Mouse (Mus musculus): Measurements from ENCODE around the gene Fcamr. TPM values are rescaled to one million over a fixed set of nuclear protein-coding genes. Genes with fewer than 3 reads are reported as not detected.

Gene Fcamr
- polyA plus RNA-seq, 1 experiment from 2014 or later, result 0.18 TPM

DNA sequence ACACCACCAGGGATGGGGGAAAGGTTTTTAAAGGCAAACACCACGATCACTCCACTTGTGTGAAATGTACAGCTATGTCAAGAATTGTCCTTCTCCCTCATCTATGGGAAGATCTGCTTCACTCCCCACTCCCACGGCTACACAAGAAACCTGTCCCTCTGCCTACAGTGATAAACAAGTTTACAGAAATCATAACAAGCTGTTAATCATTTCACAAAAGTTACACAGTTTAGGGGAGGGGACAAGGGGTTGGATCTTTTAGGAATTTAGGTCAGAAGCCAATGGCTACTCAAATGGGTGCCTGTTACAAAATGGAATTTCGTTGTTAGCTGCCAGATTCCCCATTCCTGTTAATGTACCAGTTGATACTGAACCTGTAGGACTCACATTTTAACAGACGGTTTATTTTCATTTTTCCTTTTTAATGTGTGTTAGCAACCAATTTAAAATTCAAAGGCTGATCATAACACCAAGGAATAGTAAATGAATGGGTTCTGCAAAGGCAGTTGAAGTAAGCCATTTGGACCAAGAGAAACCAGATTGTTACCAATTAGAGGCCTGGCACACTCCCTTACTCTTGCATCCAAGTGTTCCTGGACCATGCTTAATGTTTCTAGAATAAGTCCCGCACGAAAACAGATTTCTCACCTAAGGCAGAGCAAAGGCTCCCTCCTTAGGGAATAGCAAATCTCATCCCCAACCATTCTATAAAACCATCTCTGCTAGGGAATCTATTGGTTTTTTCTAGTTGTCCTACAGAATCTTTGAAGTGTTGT, 34.6 kb downstream of the Fcamr start:
- H3K4me3 ChIP-seq (replicated peaks), result no peak overlapping the region
- H3K27ac ChIP-seq, result no peak overlapping the region
- H3K27me3 ChIP-seq (replicated peaks), result no peaks in the 10 kb centered on the region
- no peaks in the 10 kb centered on the region for H3K9me3 ChIP-seq
- H3K4me2 ChIP-seq (replicated peaks), result no peak overlapping the region
- peaks cover 3% of the 10 kb centered on the region; the same call in 1 of the 2 replicates for H3K4me1 ChIP-seq (replicated peaks)
- H3K36me3 ChIP-seq, result no peaks in the 10 kb centered on the region
- ATAC-seq, result no peak
- 71% methylated on average over 6 of the region's 6 CpGs for WGBS
- H3K9ac ChIP-seq, result no peak overlapping the region

DNA sequence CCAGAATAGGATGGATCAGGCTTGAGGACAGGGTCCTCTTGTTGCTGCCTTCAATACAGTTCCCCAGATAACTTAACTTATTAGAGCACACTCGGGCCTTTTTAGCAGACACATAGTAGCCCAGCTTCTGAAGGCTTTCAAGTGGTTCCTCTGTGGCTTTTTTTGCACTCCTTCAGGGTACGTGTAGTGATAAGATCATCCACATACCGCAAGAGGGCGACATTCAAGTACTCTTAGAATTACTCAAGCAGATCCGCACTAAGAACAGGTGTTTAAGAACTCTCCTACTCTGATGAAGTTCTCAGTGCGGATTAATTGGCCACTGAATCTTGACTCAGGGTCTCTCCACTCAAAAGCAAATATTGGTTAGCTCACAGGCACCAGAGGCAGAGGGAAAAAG, 37.6 kb downstream of the Fcamr start:
- no peak overlapping the region for H3K4me3 ChIP-seq (replicated peaks)
- no peak overlapping the region for H3K4me2 ChIP-seq (replicated peaks)
- no peak for ATAC-seq
- no peak overlapping the region for H3K27ac ChIP-seq
- H3K4me1 ChIP-seq (replicated peaks), result peaks cover 6% of the 10 kb centered on the region; the same call in 1 of the 2 replicates
- no peak overlapping the region for H3K9ac ChIP-seq
- H3K27me3 ChIP-seq (replicated peaks), result no peaks in the 10 kb centered on the region
- no peaks in the 10 kb centered on the region for H3K36me3 ChIP-seq
- no peaks in the 10 kb centered on the region for H3K9me3 ChIP-seq
- 61% methylated on average over 6 of the region's 6 CpGs for WGBS

DNA sequence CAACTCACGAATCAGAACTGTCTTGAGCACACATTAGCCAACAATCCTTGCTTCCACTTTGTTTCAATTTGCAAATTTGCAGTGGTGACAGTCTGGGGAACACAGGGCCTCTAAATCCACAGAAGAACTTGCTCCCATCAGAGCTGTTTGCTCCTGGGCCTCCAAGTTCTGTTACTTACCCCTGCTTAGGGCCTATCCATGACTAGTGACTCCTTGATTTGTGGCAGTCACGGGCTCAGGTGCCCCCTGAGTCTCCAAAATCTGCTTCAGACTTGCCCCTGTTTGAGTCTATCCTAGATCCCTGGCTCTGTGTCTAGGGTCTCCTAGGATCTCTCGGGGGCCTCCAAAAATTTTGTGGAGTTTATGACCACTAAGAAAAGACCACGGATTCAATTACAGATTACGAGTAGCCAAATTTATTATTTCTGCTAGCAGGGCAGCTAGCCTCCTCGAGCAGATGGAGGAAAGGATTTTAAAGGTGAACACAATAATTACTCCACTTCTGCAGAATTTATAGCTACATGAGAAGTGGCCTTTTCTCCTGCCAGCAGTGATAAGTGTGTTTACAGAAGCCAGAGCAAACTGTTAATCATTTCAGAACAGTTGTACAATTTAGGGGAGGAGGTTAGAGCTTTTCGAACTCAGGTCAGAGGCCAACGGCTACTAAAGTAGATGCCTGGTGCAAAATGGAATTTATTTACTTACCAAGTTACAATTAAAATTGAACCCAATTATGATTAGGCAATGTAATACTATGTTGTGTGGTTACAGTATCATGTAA, 40.1 kb downstream of the Fcamr start:
- no peaks in the 10 kb centered on the region for H3K36me3 ChIP-seq
- WGBS, result 17% methylated on average over 8 of the region's 8 CpGs
- H3K9ac ChIP-seq, result no peak overlapping the region
- H3K27me3 ChIP-seq (replicated peaks), result no peaks in the 10 kb centered on the region
- no peak overlapping the region for H3K4me3 ChIP-seq (replicated peaks)
- ATAC-seq, result peak; percentile 87
- H3K4me1 ChIP-seq (replicated peaks), result 0 out of 2 replicates have a peak, but pooled peaks cover 3% of the 10 kb centered on the region
- H3K27ac ChIP-seq, result peak overlapping the region; percentile 77
- H3K4me2 ChIP-seq (replicated peaks), result peak overlapping the region; percentile 20; the same call in 1 of the 2 replicates
- H3K9me3 ChIP-seq, result no peaks in the 10 kb centered on the region

DNA sequence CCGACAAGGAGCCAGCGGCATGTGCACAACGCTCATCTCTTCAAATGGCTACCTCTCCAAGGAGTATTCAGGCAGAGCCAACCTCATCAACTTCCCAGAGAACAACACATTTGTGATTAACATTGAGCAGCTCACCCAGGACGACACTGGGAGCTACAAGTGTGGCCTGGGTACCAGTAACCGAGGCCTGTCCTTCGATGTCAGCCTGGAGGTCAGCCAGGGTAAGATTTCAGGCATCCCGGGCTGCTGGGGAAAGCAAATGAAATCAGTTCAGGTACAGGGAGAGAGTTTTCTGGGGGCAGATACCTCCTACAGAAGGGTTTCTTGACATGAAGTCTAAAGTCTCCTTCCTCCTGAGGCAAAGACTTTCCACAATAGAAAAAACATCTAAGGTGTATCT, 40.9 kb downstream of the Fcamr start:
- no peaks in the 10 kb centered on the region for H3K36me3 ChIP-seq
- WGBS, result 71% methylated on average over 7 of the region's 7 CpGs
- H3K27me3 ChIP-seq (replicated peaks), result no peaks in the 10 kb centered on the region
- H3K4me2 ChIP-seq (replicated peaks), result no peak overlapping the region
- no peak for ATAC-seq
- H3K4me3 ChIP-seq (replicated peaks), result no peak overlapping the region
- no peaks in the 10 kb centered on the region for H3K9me3 ChIP-seq
- peak overlapping the region; percentile 6; the same call in 1 of the 2 replicates for H3K27ac ChIP-seq
- H3K9ac ChIP-seq, result no peak overlapping the region
- H3K4me1 ChIP-seq (replicated peaks), result 0 out of 2 replicates have a peak, but pooled peaks cover 3% of the 10 kb centered on the region

DNA sequence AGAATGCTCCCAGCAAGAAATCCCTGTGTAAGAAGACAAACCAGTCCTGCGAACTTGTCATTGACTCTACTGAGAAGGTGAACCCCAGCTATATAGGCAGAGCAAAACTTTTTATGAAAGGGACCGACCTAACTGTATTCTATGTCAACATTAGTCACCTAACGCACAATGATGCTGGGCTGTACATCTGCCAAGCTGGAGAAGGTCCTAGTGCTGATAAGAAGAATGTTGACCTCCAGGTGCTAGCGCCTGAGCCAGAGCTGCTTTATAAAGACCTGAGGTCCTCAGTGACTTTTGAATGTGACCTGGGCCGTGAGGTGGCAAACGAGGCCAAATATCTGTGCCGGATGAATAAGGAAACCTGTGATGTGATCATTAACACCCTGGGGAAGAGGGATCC, 43.8 kb downstream of the Fcamr start:
- WGBS, result 83% methylated on average over 7 of the region's 7 CpGs
- H3K36me3 ChIP-seq, result no peaks in the 10 kb centered on the region
- H3K27me3 ChIP-seq (replicated peaks), result no peaks in the 10 kb centered on the region
- H3K9ac ChIP-seq, result no peak overlapping the region
- H3K27ac ChIP-seq, result no peak overlapping the region
- 0 out of 2 replicates have a peak, but pooled peaks cover 3% of the 10 kb centered on the region for H3K4me1 ChIP-seq (replicated peaks)
- no peak overlapping the region for H3K4me2 ChIP-seq (replicated peaks)
- no peak for ATAC-seq
- H3K4me3 ChIP-seq (replicated peaks), result no peak overlapping the region
- H3K9me3 ChIP-seq, result no peaks in the 10 kb centered on the region

DNA sequence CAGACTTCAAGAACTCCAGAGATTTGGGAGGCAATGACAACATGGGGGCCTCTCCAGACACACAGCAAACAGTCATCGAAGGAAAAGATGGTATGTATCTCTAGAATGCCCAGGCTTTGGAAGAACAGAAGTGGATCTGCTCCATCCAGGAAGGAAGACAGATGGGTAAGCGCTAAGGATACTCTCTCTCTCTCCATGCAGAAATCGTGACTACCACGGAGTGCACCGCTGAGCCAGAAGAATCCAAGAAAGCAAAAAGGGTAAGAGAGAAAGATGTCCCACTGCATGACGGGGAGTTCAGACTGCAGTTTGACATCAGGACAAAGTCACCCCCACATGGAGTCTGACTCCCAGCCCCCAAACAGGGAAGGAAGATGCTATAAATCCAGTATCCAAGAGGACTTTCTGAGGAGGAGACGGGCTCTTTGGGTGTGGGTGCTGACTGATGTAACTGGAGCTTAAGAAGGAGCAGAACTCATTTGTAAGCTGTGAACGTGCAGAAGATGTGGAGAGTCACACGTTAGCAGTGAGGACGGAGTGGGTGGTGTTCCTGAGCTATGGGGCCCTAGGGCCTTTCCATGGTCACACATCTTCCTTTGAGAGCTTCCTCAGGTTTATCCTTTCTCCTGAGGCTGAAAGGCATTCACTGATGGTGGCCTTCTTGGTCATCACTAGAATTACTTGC, 49.0 kb downstream of the Fcamr start:
- Histone ChIP-seq H3K4me2 (replicated peaks) (no peak overlapping the region), H3K9ac (no peak overlapping the region), H3K4me1 (replicated peaks) (peaks cover 3% of the 10 kb centered on the region; the same call in 1 of the 2 replicates), H3K9me3 (no peaks in the 10 kb centered on the region), H3K4me3 (replicated peaks) (no peak overlapping the region), H3K27ac (no peak overlapping the region), H3K36me3 (no peaks in the 10 kb centered on the region), H3K27me3 (replicated peaks) (no peaks in the 10 kb centered on the region)
- no peak for ATAC-seq
- WGBS, result 90% methylated on average over 10 of the region's 10 CpGs

DNA sequence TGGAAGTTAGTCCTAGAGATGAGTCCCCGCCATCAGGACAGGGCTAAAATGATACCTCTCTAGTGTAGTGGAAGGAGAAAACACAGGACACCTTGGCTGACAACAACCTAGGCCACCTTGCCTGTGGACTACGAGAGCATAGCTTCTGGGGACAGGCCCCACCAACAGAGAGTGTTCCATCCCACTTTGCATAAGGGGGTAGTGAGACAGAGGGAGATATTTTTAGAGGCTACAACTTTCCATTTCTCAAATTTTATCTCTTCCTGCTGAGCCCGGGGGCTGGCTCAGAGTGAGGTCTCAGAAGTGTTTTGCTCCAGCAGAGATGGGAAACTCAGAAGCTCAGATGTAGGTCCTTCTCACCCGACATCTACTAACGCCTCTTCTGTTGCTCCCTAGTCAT, 49.7 kb downstream of the Fcamr start:
- no peaks in the 10 kb centered on the region for H3K36me3 ChIP-seq
- H3K4me1 ChIP-seq (replicated peaks), result peaks cover 3% of the 10 kb centered on the region; the same call in 1 of the 2 replicates
- no peaks in the 10 kb centered on the region for H3K9me3 ChIP-seq
- H3K4me3 ChIP-seq (replicated peaks), result no peak overlapping the region
- ATAC-seq, result no peak
- 93% methylated on average over 5 of the region's 5 CpGs for WGBS
- no peaks in the 10 kb centered on the region for H3K27me3 ChIP-seq (replicated peaks)
- no peak overlapping the region for H3K4me2 ChIP-seq (replicated peaks)
- H3K27ac ChIP-seq, result no peak overlapping the region
- H3K9ac ChIP-seq, result no peak overlapping the region

DNA sequence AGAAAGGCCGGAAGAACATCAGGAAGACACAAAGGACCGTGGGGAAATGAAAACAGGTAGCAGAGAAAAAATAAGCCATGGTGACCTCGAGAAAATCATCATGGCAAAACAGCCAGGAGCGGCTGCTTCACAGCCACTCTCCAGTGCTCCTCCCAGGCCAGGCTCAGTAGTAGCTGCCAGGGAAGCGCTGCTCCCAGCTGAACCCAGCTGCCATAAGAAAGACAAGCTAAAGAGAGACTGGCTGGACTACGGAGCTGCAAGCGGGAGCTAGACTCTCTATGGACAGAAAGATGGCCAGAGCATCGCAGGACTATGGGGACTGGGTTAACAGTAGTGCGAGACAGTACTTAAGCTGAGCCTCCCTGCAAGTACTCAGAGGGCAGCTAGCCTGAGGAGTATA, 54.1 kb downstream of the Fcamr start:
- Histone ChIP-seq H3K4me1 (replicated peaks) (peaks cover 3% of the 10 kb centered on the region; the same call in 1 of the 2 replicates), H3K27ac (no peak overlapping the region), H3K36me3 (no peaks in the 10 kb centered on the region), H3K9me3 (no peaks in the 10 kb centered on the region), H3K27me3 (replicated peaks) (no peaks in the 10 kb centered on the region), H3K4me3 (replicated peaks) (no peak overlapping the region), H3K4me2 (replicated peaks) (no peak overlapping the region), H3K9ac (no peak overlapping the region)
- WGBS, result 71% methylated on average over 9 of the region's 9 CpGs
- ATAC-seq, result 0 out of 2 replicates have a peak, but pooled peaks have one; percentile 51

DNA sequence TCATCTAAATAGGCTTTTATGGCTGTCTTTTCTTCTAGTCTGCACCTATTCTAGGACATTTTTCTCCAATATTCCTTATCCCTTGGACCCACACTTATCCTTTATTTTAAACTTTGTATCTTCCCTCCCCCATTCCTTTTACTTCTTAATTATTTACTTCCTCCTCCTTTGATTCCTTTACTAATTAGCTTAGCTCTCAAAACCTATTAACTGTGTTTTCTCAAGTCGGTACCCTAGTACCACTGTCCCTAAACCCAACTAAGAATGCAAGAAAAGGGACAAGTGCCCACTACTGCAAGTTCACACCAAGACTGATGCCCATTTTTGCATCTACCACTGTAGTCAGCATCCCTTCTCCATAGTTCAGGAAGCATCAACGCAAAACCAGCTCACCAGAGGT, 55.0 kb downstream of the Fcamr start:
- no peak overlapping the region for H3K27ac ChIP-seq
- ATAC-seq, result no peak
- no peaks in the 10 kb centered on the region for H3K27me3 ChIP-seq (replicated peaks)
- no peaks in the 10 kb centered on the region for H3K36me3 ChIP-seq
- 84% methylated on average over 2 of the region's 2 CpGs for WGBS
- no peak overlapping the region for H3K4me2 ChIP-seq (replicated peaks)
- H3K9ac ChIP-seq, result no peak overlapping the region
- peaks cover 3% of the 10 kb centered on the region; the same call in 1 of the 2 replicates for H3K4me1 ChIP-seq (replicated peaks)
- H3K9me3 ChIP-seq, result no peaks in the 10 kb centered on the region
- H3K4me3 ChIP-seq (replicated peaks), result no peak overlapping the region

DNA sequence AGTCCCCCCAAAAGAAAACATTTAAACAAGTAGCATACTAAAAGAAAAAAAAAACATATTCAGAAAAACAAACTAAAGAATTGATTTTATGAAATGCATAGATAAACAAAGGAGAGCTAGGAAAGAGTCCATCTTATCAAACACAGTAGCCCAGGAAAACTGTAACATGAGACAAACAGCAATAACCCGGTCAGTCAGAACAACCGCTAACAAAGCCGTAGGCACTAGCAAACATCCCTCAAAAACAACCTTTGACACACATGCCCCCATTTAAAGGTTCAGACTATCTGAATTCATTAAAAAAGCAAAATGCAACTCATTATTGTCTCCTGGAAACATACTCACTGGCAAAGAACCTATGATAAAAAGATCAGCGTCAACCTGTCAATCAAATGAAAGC, 56.8 kb downstream of the Fcamr start:
- H3K27ac ChIP-seq, result no peak overlapping the region
- H3K36me3 ChIP-seq, result no peaks in the 10 kb centered on the region
- no peak for ATAC-seq
- H3K9ac ChIP-seq, result no peak overlapping the region
- H3K4me3 ChIP-seq (replicated peaks), result no peak overlapping the region
- no peaks in the 10 kb centered on the region for H3K9me3 ChIP-seq
- H3K4me2 ChIP-seq (replicated peaks), result no peak overlapping the region
- peaks cover 3% of the 10 kb centered on the region; the same call in 1 of the 2 replicates for H3K4me1 ChIP-seq (replicated peaks)
- no peaks in the 10 kb centered on the region for H3K27me3 ChIP-seq (replicated peaks)
- 75% methylated on average over 4 of the region's 4 CpGs for WGBS

DNA sequence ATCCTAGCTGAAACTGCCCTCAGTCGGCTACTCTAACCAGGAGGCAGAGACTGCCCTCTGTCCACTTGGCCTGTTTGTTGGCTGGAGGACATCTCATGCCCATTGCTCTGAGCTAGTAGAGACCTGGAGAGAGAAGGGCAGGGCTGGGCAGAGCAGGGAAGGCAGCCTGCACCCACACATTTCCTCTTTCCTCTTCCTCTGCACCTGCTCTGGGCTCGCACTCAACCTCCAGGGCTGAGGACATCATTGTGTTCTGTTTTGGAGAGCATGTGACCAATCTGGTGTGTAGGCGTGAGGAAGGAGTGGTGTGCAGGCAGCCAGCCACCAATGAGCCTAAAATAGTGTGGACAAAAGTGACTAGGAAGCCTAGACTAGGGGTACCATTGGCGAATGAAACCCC, 63.5 kb downstream of the Fcamr start:
- no peaks in the 10 kb centered on the region for H3K36me3 ChIP-seq
- WGBS, result 77% methylated on average over 4 of the region's 4 CpGs

More for the DNA sequence above, 63.5 kb downstream of the Fcamr start:
- no peaks in the 10 kb centered on the region for H3K27me3 ChIP-seq (replicated peaks)
- H3K9ac ChIP-seq, result no peak overlapping the region
- no peaks in the 10 kb centered on the region for H3K9me3 ChIP-seq
- ATAC-seq, result no peak
- H3K27ac ChIP-seq, result no peak overlapping the region
- no peak overlapping the region for H3K4me3 ChIP-seq (replicated peaks)
- no peaks in the 10 kb centered on the region for H3K4me1 ChIP-seq (replicated peaks)
- no peak overlapping the region for H3K4me2 ChIP-seq (replicated peaks)

Measured in intestine, embryonic 15.5 days (tissue).